Mouse (Mus musculus): ENCODE measurements around the gene Etl4.
A peak's percentile ranks its signal among the peaks of the same experiment; 100 is the strongest.

Etl4 gene

DNA sequence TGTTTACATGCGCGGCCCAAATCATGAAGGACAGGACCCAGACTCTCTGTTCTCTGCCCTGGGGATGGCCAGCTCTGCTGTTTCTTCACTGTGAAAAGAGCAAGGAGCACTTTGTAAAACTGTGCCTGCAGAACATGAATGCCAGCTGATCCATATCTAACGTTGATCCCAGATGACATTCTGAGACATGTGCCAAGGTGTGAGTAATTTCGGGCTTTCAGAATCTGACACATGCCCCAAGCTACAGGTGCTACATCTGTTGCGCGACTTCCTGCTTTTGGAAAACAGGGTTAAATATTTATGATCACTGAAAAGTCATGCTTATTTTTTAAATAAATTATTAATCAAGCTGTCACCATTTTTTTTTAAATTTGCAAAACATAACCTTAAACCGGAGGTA lies 801.0 kb downstream of the Etl4 start:
- no peak for DNase-seq (ENCODE audit: low spot score)

- no peak for DNase-seq (ENCODE audit: low spot score)
Measured at GRCm38 (mm10) chr2:20711024-20711423, 801.4 kb downstream of the Etl4 start.

- no peak for DNase-seq (ENCODE audit: low spot score)
Measured at GRCm38 (mm10) chr2:20719105-20719504, 809.5 kb downstream of the Etl4 start.

DNA sequence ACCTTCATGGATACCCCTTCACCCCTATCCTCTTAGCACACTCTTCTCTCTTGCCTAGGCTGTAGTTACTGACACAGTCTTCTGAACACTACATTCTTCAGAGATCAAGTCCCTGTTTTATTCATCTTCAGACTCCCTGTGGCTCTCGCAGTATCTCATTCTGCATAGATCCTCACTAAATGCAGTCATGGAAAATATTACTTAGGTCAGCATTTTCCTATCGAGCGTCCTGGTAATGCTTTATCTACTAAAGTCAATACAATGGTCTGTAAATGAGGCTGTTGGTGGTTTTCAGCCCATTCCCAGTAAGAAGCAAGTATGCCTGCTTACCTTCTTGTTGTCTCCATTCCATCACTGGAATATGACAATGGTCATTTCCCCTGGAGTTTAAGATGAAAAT lies 811.5 kb downstream of the Etl4 start:
- no peak for DNase-seq (ENCODE audit: low spot score)

- DNase-seq (ENCODE audit: low spot score) = no peak
Measured at GRCm38 (mm10) chr2:20722165-20722991, 812.8 kb downstream of the Etl4 start.

DNA sequence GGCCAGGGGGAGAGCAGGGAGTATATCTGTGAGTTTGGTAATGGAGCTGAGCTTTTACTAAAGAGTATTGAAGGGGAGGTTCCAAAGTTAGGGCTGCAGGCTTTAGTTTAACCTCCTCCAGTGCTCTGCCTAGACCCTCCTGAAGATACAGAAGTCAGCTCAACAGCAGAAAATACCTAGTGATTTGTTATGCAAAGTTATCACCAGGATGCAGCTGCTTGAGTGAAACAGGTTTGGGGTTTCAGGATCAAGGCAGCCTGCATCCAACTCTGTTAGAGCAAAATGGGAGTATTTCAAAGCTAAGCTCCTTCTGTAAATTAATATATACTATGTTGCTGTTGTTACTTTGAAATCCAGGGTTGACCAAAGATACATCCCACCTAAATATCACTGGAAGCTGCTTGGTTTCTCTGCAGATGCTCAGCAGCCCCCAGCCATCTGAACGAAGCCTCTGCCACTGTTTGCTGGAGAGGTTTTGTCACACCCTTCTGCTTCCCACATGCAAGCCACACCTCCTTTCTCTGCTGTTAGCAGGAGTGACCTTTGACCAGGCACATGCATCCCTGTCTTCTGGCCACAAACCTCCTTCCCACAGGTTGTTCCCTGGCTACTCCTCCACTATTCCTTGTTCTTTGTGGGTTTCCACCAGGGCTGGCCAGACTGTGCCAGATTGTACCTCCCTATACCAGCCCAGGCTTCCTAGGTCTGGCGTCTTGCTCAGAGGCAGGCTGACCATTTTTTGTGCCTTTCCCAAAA lies 814.6 kb downstream of the Etl4 start:
- no peak for DNase-seq (ENCODE audit: low spot score)

DNA sequence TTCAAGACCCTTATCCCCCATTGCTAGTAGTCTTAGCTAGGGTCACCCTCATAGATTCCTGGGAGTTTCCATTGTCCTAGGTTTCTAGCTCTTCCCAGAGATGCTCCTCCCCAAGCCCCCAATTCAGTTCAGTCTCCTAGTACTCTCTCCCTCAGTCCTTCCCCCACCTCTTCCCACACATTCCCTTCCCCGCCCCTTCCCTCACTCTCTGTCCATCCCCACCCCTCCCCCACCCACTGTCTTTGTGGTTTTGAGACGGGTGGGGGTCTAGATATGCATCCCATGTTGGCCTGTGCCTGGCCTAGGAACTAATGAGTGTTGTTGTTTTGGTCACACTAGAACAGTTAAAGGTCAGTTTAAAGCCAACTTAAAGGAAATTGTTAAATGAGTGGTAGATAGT lies 817.4 kb downstream of the Etl4 start:
- DNase-seq (ENCODE audit: low spot score) = no peak

GRCm38 (mm10) chr2:20727752-20728438 lies 818.3 kb downstream of the Etl4 start:
- DNase-seq (ENCODE audit: low spot score) = no peak

DNA sequence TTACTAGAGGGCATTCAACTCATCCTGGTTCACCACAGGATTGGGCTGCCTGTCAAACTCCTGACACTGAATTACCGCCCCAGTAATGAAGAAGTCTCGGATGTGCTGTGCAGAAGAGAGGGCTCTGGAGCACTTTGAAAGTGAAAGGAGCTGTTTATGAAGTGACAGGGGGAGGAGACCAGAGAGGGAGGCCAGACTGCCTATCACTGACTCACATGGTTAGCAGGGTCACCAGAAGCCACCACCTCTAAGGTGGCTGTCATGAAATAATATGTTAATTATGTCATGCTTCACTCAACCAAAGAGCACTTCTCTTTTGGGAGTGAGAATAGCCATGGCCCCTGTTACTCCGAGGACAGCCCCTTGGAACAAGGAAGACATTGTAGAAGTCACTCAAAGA lies 825.9 kb downstream of the Etl4 start:
- DNase-seq (ENCODE audit: low spot score) = no peak

DNA sequence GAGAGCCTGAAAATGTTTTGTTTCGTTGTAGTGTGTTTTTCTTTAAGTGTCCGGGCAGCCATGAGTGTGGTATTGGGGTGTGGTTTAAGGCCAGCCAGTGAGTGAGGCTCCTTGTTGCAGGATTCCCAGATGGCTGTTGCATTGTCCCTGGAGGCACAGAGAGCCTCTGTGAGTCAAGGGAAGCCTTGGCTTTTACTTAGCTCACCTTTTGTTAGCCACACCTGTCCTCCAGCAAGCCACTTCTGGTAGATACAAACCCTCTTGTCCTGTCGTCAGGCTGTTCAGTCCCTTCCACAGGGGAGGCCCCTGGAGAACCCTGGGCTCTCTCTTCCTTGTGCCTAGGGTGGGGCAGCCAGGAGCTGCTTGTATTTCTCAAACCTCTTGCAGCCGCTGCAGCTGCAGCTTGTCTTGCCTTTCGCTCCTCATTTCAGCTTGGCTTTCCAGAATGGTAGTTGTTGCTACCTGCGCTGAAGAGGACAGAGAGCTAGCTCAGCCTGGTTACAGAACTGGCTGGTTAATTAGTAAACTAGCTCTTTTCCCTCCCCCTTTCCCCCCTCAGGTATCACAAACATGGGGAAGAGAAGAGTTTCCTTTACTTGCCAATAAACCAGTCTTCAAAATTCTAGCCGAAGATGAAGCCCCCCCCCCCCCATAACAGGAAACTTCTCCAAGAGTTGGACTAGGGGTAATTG lies 826.9 kb downstream of the Etl4 start:
- DNase-seq (ENCODE audit: low spot score) = no peak

GRCm38 (mm10) chr2:20737112-20737808 lies 827.7 kb downstream of the Etl4 start:
- peak; percentile 47 for DNase-seq (ENCODE audit: low spot score)

DNA sequence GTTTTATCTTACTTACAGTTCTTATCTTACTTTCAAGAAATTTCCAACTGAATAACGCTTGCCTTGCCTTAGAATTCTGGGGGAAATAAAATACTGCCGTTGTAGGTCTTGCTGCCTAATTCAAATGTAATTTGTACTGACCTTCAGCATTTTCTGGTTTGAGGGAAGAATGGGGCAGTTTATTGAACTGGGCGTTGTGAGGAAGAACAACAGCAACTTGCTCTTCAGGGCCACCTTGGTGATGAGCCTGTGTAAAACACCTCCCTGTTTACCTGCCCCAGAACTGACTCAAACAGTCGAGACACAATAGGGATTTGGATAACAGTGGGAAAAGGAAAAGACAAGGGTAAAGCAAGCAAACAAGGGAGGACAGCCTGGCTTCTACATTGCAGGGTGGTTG lies 828.3 kb downstream of the Etl4 start:
- DNase-seq (ENCODE audit: low spot score) = no peak

DNA sequence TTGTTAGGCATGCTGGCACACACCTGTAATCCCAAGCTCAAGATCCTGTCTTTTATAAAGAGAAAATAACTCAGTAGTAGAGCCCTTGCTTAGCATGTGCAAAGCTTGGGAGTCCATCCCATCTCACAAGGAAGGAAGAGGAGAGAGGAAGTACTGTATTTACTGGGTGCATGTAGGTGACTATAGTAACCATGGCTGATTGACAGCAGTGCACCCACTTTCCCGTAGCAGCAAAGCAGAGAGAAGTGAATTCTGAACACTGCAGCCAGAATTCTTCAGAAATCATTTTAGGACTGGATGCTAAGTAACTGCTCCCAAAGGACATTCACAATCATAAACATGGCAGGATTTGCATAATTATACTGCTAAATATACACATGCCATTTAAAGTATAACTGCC lies 838.1 kb downstream of the Etl4 start:
- DNase-seq (ENCODE audit: low spot score) = no peak

GRCm38 (mm10) chr2:20748481-20748880 lies 838.9 kb downstream of the Etl4 start:
- DNase-seq (ENCODE audit: low spot score) = no peak

GRCm38 (mm10) chr2:20749687-20750086 lies 840.1 kb downstream of the Etl4 start:
- DNase-seq (ENCODE audit: low spot score) = no peak

DNA sequence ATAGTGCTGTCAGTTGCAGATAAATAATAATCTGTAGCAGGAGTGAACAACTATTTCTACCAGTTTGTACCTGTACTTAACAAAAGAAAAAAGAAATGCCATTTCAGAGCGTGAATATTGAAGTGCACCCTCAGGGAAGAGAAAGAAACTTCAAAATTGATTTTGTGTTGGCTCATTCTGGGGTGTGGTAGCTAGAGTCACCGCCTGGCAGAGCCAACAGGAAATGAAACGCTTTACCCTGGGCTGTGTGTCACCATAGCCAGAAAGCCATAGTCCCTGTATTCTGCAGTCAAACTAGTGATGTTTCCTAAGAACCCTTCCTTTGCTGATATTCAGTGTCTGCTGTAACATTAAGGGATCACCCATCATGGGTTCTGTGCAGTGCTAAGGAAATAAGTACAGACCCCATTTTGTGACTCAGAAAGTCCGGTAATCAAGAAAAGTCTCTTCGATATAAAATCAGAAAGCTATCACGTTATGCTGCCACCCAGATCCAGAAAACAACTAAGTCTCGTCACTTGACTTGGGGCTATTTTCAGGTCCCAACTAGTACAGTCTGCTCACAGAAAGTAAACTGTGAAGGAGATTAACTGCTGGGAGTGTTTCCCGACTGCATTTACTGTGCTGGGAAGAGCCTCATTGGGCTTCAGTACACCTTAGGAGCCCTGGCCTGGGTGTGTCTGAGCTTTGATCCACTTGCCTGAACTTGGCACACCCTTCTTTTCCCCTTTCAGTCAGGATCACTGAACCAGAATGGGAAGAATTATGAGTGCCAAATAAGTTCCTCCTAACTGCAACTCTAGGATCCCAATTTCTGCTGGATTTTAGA lies 843.9 kb downstream of the Etl4 start:
- no peak for DNase-seq (ENCODE audit: low spot score)

DNA sequence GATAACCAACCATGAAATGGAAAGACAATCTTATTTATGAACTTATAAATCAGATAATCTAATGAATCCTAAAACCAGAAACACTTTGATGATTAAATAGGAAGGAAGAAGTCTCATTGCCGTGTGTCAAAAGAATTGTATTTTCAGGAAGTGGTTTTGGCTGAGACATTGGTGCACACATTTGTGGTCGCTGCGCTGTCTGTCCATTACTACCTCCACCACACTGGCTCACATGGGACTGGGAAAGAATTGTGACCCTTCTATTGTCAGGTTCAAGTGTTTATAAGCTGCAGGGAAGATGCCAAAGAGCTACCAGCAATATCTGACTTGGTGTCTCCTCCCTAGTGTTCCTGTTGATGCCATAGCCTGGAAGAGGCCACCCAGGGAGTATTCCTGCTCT lies 847.4 kb downstream of the Etl4 start:
- DNase-seq (ENCODE audit: low spot score) = no peak

GRCm38 (mm10) chr2:20759045-20759662 lies 849.6 kb downstream of the Etl4 start:
- no peak for DNase-seq (ENCODE audit: low spot score)

GRCm38 (mm10) chr2:20761320-20761719 lies 851.7 kb downstream of the Etl4 start:
- no peak for DNase-seq (ENCODE audit: low spot score)

DNA sequence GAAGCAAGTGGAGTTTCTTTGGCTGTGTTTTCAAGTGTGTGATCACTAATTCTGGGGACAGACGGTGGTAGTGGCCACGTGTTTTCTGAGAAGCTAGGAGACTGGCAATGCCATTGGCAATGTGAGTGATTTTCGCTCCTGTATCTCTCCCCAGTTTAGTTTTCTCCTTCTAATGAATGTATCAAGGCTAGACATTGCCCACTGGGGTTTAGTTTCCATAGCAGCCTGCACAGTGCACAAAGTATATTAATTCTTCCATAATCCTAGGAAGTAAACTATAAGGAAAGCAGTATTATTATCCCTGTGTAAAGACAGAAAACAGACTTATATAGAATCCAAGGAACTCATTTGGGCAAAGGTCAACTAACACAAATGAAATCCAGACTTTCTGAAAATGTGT lies 852.2 kb downstream of the Etl4 start:
- DNase-seq (ENCODE audit: low spot score) = no peak

Measured in ovary, adult 18-20 months (tissue).